ENCODE assay signal across 11 mouse cellular contexts in genomic region chr12:29657061-29657460, GRCm38 (mm10).
DNase-seq lines count a peak whose midpoint lies in the region; ATAC-seq and TF ChIP-seq lines count a peak whose summit lies in the region.
"Had no signal": no experiment of that assay in that cellular context is flagged by ENCODE, and none has a peak within 500 bp of the region (broad histone marks: within the 10 kb centered on the region; RNA-seq: fewer than 3 reads in every experiment).

No protein-coding gene starts in this region.

- H3K27ac ChIP-seq in forebrain, embryonic 15.5 days (replicated peaks) = peak overlapping the region; percentile 95
- no peak overlapping the region for H3K27ac ChIP-seq in forebrain, embryonic 10.5 days
- no peak overlapping the region for H3K27ac ChIP-seq in lung, embryonic 14.5 days (ENCODE audit: low read depth)
- 0 out of 2 replicates have a peak overlapping the region, but pooled peaks have one; percentile 10 for H3K27ac ChIP-seq in neural tube, embryonic 15.5 days (replicated peaks)
- H3K27ac ChIP-seq: lung, embryonic 15.5 days had no signal

- H3K9me3 ChIP-seq in forebrain, embryonic 15.5 days = no peaks in the 10 kb centered on the region
- no peaks in the 10 kb centered on the region for H3K9me3 ChIP-seq in forebrain, embryonic 10.5 days
- H3K9me3 ChIP-seq in lung, embryonic 14.5 days (ENCODE audit: low read depth, low read length) = no peaks in the 10 kb centered on the region
- no peaks in the 10 kb centered on the region for H3K9me3 ChIP-seq in neural tube, embryonic 15.5 days (replicated peaks)
- H3K9me3 ChIP-seq: lung, embryonic 15.5 days had no signal

- TF ChIP-seq CTCF in lung, embryonic 14.5 days (IDR thresholded peaks at IDR 0.05; ENCODE audit: low read depth) = no peak
- no peak for TF ChIP-seq CTCF in brain, embryonic 14.5 days (IDR thresholded peaks at IDR 0.05; ENCODE audit: borderline replicate concordance, extremely low read depth, insufficient read depth, insufficient read length)

- H3K9ac ChIP-seq in forebrain, embryonic 15.5 days (replicated peaks) = no peak overlapping the region
- no peak overlapping the region for H3K9ac ChIP-seq in lung, embryonic 14.5 days
- no peak overlapping the region for H3K9ac ChIP-seq in neural tube, embryonic 15.5 days (replicated peaks)
- H3K9ac ChIP-seq: lung, embryonic 15.5 days had no signal

- ATAC-seq in forebrain, embryonic 15.5 days (replicated peaks) = no peak
- ATAC-seq in lung, embryonic 14.5 days (ENCODE audit: insufficient read depth) = no peak
- ATAC-seq in neural tube, embryonic 15.5 days (ENCODE audit: low FRiP score) = no peak

- H3K4me3 ChIP-seq in forebrain, embryonic 15.5 days = no peak overlapping the region
- no peak overlapping the region for H3K4me3 ChIP-seq in forebrain, embryonic 10.5 days
- H3K4me3 ChIP-seq in lung, embryonic 14.5 days (ENCODE audit: low read depth, low read length) = no peak overlapping the region
- H3K4me3 ChIP-seq in neural tube, embryonic 15.5 days (replicated peaks) = no peak overlapping the region
- H3K4me3 ChIP-seq: erythroblast, embryonic 14.5 days; lung, embryonic 15.5 days had no signal

- TF ChIP-seq POLR2A in brain, embryonic 14.5 days (IDR thresholded peaks at IDR 0.05; ENCODE audit: borderline replicate concordance, extremely low read depth, insufficient read depth, insufficient read length, poor library complexity, severe bottlenecking) = no peak

- DNase-seq in forebrain, embryonic 10.5 days (ENCODE audit: extremely low spot score, low spot score) = no peak
- DNase-seq in lung, embryonic 14.5 days = peak; percentile 23
- no peak for DNase-seq in lung, postnatal 14 days
- DNase-seq in brain, embryonic 14.5 days (ENCODE audit: low read depth) = peak; percentile 82
- no peak for DNase-seq in adipocyte (ENCODE audit: low spot score)
- DNase-seq: gastrocnemius, postnatal 25 days; kidney, adult 11 months had no signal

- H3K4me1 ChIP-seq in forebrain, embryonic 15.5 days = peaks cover 42% of the 10 kb centered on the region
- H3K4me1 ChIP-seq in forebrain, embryonic 10.5 days = peaks cover 6% of the 10 kb centered on the region
- no peaks in the 10 kb centered on the region for H3K4me1 ChIP-seq in lung, embryonic 14.5 days (ENCODE audit: insufficient read depth)
- peaks cover 36% of the 10 kb centered on the region for H3K4me1 ChIP-seq in neural tube, embryonic 15.5 days
- H3K4me1 ChIP-seq: lung, embryonic 15.5 days had no signal

- WGBS in forebrain, embryonic 15.5 days = 33% methylated on average over 3 of the region's 3 CpGs
- 82% methylated on average over 3 of the region's 3 CpGs for WGBS in forebrain, embryonic 10.5 days
- WGBS in lung, embryonic 14.5 days = 35% methylated on average over 3 of the region's 3 CpGs
- WGBS in neural tube, embryonic 15.5 days = 54% methylated on average over 3 of the region's 3 CpGs

- no peak overlapping the region for H3K4me2 ChIP-seq in forebrain, embryonic 15.5 days (replicated peaks)
- H3K4me2 ChIP-seq in lung, embryonic 14.5 days = no peak overlapping the region
- H3K4me2 ChIP-seq in neural tube, embryonic 15.5 days = no peak overlapping the region
- H3K4me2 ChIP-seq: lung, embryonic 15.5 days had no signal

- no peaks in the 10 kb centered on the region for H3K36me3 ChIP-seq in forebrain, embryonic 15.5 days
- H3K36me3 ChIP-seq in forebrain, embryonic 10.5 days (replicated peaks) = no peaks in the 10 kb centered on the region
- no peaks in the 10 kb centered on the region for H3K36me3 ChIP-seq in lung, embryonic 14.5 days (ENCODE audit: insufficient read depth)
- no peaks in the 10 kb centered on the region; the same call in 1 of the 2 replicates for H3K36me3 ChIP-seq in neural tube, embryonic 15.5 days
- H3K36me3 ChIP-seq: lung, embryonic 15.5 days had no signal

- no peaks in the 10 kb centered on the region for H3K27me3 ChIP-seq in forebrain, embryonic 15.5 days
- H3K27me3 ChIP-seq in forebrain, embryonic 10.5 days (ENCODE audit: poor library complexity, severe bottlenecking) = 0 out of 2 replicates have a peak, but pooled peaks cover 10% of the 10 kb centered on the region
- H3K27me3 ChIP-seq in lung, embryonic 14.5 days (ENCODE audit: insufficient read depth, low read length) = no peaks in the 10 kb centered on the region
- no peaks in the 10 kb centered on the region for H3K27me3 ChIP-seq in neural tube, embryonic 15.5 days (replicated peaks)
- H3K27me3 ChIP-seq: lung, embryonic 15.5 days had no signal

Comparison
In these comparisons a context has a peak if more than half of its experiments do, and no peak if none do; other contexts are left out.
1. H3K27ac ChIP-seq: peak in forebrain, embryonic 15.5 days (single experiment) and neural tube, embryonic 15.5 days (single experiment); none in forebrain, embryonic 10.5 days (single experiment) and lung, embryonic 14.5 days (single experiment).
2. DNase-seq: peak in lung, embryonic 14.5 days (single experiment) and brain, embryonic 14.5 days (single experiment); none in forebrain, embryonic 10.5 days (single experiment), lung, postnatal 14 days (single experiment) and adipocyte (single experiment).